Mouse (Mus musculus): ENCODE results near the gene Egfl8. TPM values are rescaled to one million over a fixed set of nuclear protein-coding genes. Genes with fewer than 3 reads are reported as not detected.

Egfl8 gene
- polyA plus RNA-seq, 1 experiment, result 1.1 TPM

DNA sequence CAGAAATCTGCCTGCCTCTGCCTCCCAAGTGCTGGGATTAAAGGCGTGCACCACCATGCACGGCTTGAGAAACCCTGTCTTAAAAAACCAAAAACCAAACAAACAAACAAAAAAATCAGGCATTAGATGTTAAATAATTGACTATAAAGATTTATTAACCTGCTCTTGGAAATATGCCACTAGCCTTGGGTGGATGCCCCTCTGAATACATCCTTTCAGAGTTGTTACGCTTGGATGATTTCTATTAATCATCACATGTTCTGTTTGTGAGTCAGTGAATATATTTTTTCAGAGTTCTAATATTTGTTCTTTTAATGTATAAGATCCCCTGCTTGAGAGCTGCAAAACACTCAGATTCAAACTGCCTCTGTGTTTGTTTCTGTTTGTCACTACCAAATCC lies 9.2 kb upstream of the Egfl8 start:
- Histone ChIP-seq H3K36me3 (ENCODE audit: control insufficient read depth, insufficient read depth, low read length, poor library complexity, severe bottlenecking) (no peaks in the 10 kb centered on the region), H3K4me3 (ENCODE audit: low read depth, low read length) (no peak overlapping the region), H3K27me3 (ENCODE audit: control insufficient read depth, insufficient read depth, low read length, poor library complexity, severe bottlenecking) (no peaks in the 10 kb centered on the region), H3K27ac (ENCODE audit: insufficient read depth, low read length) (no peak overlapping the region), H3K9ac (ENCODE audit: low read depth, poor library complexity, severe bottlenecking) (no peak overlapping the region), H3K4me1 (ENCODE audit: control insufficient read depth, insufficient read depth, low read length) (peaks cover 1% of the 10 kb centered on the region), H3K9me3 (replicated peaks; ENCODE audit: control insufficient read depth, insufficient read depth, low read length, poor library complexity, severe bottlenecking) (no peaks in the 10 kb centered on the region)
- TF ChIP-seq POLR2A (IDR thresholded peaks at IDR 0.05; ENCODE audit: insufficient read depth, low read length) (no peak), EP300 (IDR thresholded peaks at IDR 0.05; ENCODE audit: insufficient read depth, low read depth, low read length) (no peak)

- no peak overlapping the region for H3K9ac ChIP-seq (ENCODE audit: low read depth, poor library complexity, severe bottlenecking)
- H3K27me3 ChIP-seq (ENCODE audit: control insufficient read depth, insufficient read depth, low read length, poor library complexity, severe bottlenecking), result no peaks in the 10 kb centered on the region
- H3K4me3 ChIP-seq (ENCODE audit: low read depth, low read length), result no peak overlapping the region
- no peaks in the 10 kb centered on the region for H3K36me3 ChIP-seq (ENCODE audit: control insufficient read depth, insufficient read depth, low read length, poor library complexity, severe bottlenecking)
- peaks cover 1% of the 10 kb centered on the region for H3K4me1 ChIP-seq (ENCODE audit: control insufficient read depth, insufficient read depth, low read length)
- TF ChIP-seq EP300 (IDR thresholded peaks at IDR 0.05; ENCODE audit: insufficient read depth, low read depth, low read length), result no peak
- TF ChIP-seq CTCF (IDR thresholded peaks at IDR 0.05; ENCODE audit: low read depth, low read length), result peak; percentile 32
- no peak overlapping the region for H3K27ac ChIP-seq (ENCODE audit: insufficient read depth, low read length)
- H3K9me3 ChIP-seq (replicated peaks; ENCODE audit: control insufficient read depth, insufficient read depth, low read length, poor library complexity, severe bottlenecking), result no peaks in the 10 kb centered on the region
These were observed 7.4 kb upstream of the Egfl8 start for GRCm38 (mm10) chr17:34623161-34623560.

DNA sequence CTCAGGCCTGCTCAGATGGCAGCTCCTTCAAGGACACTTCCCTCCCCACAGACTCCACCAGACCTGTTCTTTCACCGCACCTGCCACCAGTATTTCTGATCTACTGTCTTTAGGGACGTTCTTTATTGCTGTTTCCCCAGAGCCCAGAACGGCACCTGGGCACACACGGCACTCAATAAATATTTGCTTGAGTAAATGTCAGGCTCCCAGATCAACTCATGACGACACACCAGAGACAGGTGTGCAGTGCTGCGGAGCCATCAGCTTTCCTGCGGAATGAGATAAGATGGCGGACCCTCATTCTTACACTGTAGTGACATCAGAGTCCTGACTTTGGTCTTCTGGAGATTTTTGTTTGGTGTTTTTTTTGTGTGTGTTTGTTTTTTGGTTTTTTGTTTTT lies 5.2 kb upstream of the Egfl8 start:
- Histone ChIP-seq H3K4me1 (ENCODE audit: control insufficient read depth, insufficient read depth, low read length) (peaks cover 1% of the 10 kb centered on the region), H3K27ac (ENCODE audit: insufficient read depth, low read length) (no peak overlapping the region), H3K4me3 (ENCODE audit: low read depth, low read length) (no peak overlapping the region), H3K9me3 (replicated peaks; ENCODE audit: control insufficient read depth, insufficient read depth, low read length, poor library complexity, severe bottlenecking) (no peaks in the 10 kb centered on the region), H3K27me3 (ENCODE audit: control insufficient read depth, insufficient read depth, low read length, poor library complexity, severe bottlenecking) (no peaks in the 10 kb centered on the region), H3K9ac (ENCODE audit: low read depth, poor library complexity, severe bottlenecking) (no peak overlapping the region), H3K36me3 (ENCODE audit: control insufficient read depth, insufficient read depth, low read length, poor library complexity, severe bottlenecking) (no peaks in the 10 kb centered on the region)
- TF ChIP-seq CTCF (IDR thresholded peaks at IDR 0.05; ENCODE audit: low read depth, low read length) (no peak), EP300 (IDR thresholded peaks at IDR 0.05; ENCODE audit: insufficient read depth, low read depth, low read length) (no peak), POLR2A (IDR thresholded peaks at IDR 0.05; ENCODE audit: insufficient read depth, low read length) (no peak)

DNA sequence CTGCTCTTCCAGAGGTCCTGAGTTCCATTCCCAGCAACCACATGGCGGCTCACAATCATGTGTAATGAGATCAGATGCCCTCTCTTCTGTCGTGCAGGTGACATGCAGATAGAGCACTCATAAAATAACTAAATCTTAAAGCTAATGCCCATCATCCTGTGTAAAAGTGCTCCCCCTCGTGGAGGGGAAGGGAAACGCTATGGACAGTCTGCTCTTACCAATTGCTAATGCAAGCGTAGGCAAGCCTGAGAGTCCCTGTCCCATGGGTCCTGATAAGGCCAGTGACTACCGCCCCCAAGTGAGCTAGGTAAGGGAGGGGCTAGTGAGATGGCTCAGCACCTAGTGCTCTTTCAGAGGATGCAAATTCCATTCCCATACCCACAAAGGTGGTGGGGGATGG lies 3.2 kb upstream of the Egfl8 start:
- H3K9me3 ChIP-seq (replicated peaks; ENCODE audit: control insufficient read depth, insufficient read depth, low read length, poor library complexity, severe bottlenecking), result no peaks in the 10 kb centered on the region
- no peak overlapping the region for H3K27ac ChIP-seq (ENCODE audit: insufficient read depth, low read length)
- no peaks in the 10 kb centered on the region for H3K4me1 ChIP-seq (ENCODE audit: control insufficient read depth, insufficient read depth, low read length)
- H3K4me3 ChIP-seq (ENCODE audit: low read depth, low read length), result no peak overlapping the region
- TF ChIP-seq CTCF (IDR thresholded peaks at IDR 0.05; ENCODE audit: low read depth, low read length) (peak; percentile 58), POLR2A (IDR thresholded peaks at IDR 0.05; ENCODE audit: insufficient read depth, low read length) (no peak), EP300 (IDR thresholded peaks at IDR 0.05; ENCODE audit: insufficient read depth, low read depth, low read length) (0 out of 2 replicates have a peak, but pooled peaks have one; percentile 35)
- H3K9ac ChIP-seq (ENCODE audit: low read depth, poor library complexity, severe bottlenecking), result no peak overlapping the region
- H3K36me3 ChIP-seq (ENCODE audit: control insufficient read depth, insufficient read depth, low read length, poor library complexity, severe bottlenecking), result no peaks in the 10 kb centered on the region
- no peaks in the 10 kb centered on the region for H3K27me3 ChIP-seq (ENCODE audit: control insufficient read depth, insufficient read depth, low read length, poor library complexity, severe bottlenecking)

GRCm38 (mm10) chr17:34613830-34614229 lies 1.9 kb downstream of the Egfl8 start:
- no peak for TF ChIP-seq EP300 (IDR thresholded peaks at IDR 0.05; ENCODE audit: insufficient read depth, low read depth, low read length)
- TF ChIP-seq CTCF (IDR thresholded peaks at IDR 0.05; ENCODE audit: low read depth, low read length), result no peak
- TF ChIP-seq POLR2A (IDR thresholded peaks at IDR 0.05; ENCODE audit: insufficient read depth, low read length), result no peak
- H3K27ac ChIP-seq (ENCODE audit: insufficient read depth, low read length), result no peak overlapping the region
- no peaks in the 10 kb centered on the region for H3K4me1 ChIP-seq (ENCODE audit: control insufficient read depth, insufficient read depth, low read length)
- no peak overlapping the region for H3K4me3 ChIP-seq (ENCODE audit: low read depth, low read length)
- no peak overlapping the region for H3K9ac ChIP-seq (ENCODE audit: low read depth, poor library complexity, severe bottlenecking)
- H3K27me3 ChIP-seq (ENCODE audit: control insufficient read depth, insufficient read depth, low read length, poor library complexity, severe bottlenecking), result no peaks in the 10 kb centered on the region
- no peaks in the 10 kb centered on the region for H3K36me3 ChIP-seq (ENCODE audit: control insufficient read depth, insufficient read depth, low read length, poor library complexity, severe bottlenecking)
- no peaks in the 10 kb centered on the region for H3K9me3 ChIP-seq (replicated peaks; ENCODE audit: control insufficient read depth, insufficient read depth, low read length, poor library complexity, severe bottlenecking)

GRCm38 (mm10) chr17:34613054-34613645 lies 2.6 kb downstream of the Egfl8 start:
- Histone ChIP-seq H3K36me3 (ENCODE audit: control insufficient read depth, insufficient read depth, low read length, poor library complexity, severe bottlenecking) (no peaks in the 10 kb centered on the region), H3K27me3 (ENCODE audit: control insufficient read depth, insufficient read depth, low read length, poor library complexity, severe bottlenecking) (no peaks in the 10 kb centered on the region), H3K27ac (ENCODE audit: insufficient read depth, low read length) (no peak overlapping the region), H3K4me1 (ENCODE audit: control insufficient read depth, insufficient read depth, low read length) (no peaks in the 10 kb centered on the region), H3K9ac (ENCODE audit: low read depth, poor library complexity, severe bottlenecking) (no peak overlapping the region), H3K9me3 (replicated peaks; ENCODE audit: control insufficient read depth, insufficient read depth, low read length, poor library complexity, severe bottlenecking) (no peaks in the 10 kb centered on the region), H3K4me3 (ENCODE audit: low read depth, low read length) (no peak overlapping the region)
- TF ChIP-seq CTCF (IDR thresholded peaks at IDR 0.05; ENCODE audit: low read depth, low read length) (no peak), EP300 (IDR thresholded peaks at IDR 0.05; ENCODE audit: insufficient read depth, low read depth, low read length) (no peak), POLR2A (IDR thresholded peaks at IDR 0.05; ENCODE audit: insufficient read depth, low read length) (no peak)
